Mouse (Mus musculus): ENCODE measurements around the gene Lrrc3c. TPM values are rescaled to one million over a fixed set of nuclear protein-coding genes. Genes with fewer than 3 reads are reported as not detected.

The Lrrc3c gene
- not detected in 2 replicates for polyA plus RNA-seq (2014; fragmentation: Nextera tagmentation; extraction: Ambion mirVana)

- Histone ChIP-seq H3K27ac (replicated peaks in 1 of 2; ENCODE audit: control insufficient read depth in 1 of 2, insufficient read depth in 1 of 2, low read depth in 2 of 2, low read length in 2 of 2) (no peak within 1 kb of the TSS), H3K27me3 (ENCODE audit: control insufficient read depth, insufficient read depth, low read length) (peaks cover 2% of the 10 kb centered on the region; the same call in 1 of the 2 replicates), H3K36me3 (ENCODE audit: control insufficient read depth, insufficient read depth, low read length) (no peaks in the 10 kb centered on the region), H3K4me3 (ENCODE audit: control insufficient read depth in 1 of 2, insufficient read depth in 1 of 2, low read depth in 1 of 2, low read length in 2 of 2) (no peak within 1 kb of the TSS), H3K4me1 (ENCODE audit: control insufficient read depth in 2 of 2, insufficient read depth in 2 of 2, low read length in 2 of 2) (peaks cover 13 to 28% of the 10 kb centered on the region in 2 experiments), H3K9me3 (ENCODE audit: control insufficient read depth, low read length) (no peaks in the 10 kb centered on the region), H3K4me2 (ENCODE audit: low read length) (peak within 1 kb of the TSS; percentile 27; the same call in 1 of the 2 replicates), H3K9ac (ENCODE audit: low read length) (no peak within 1 kb of the TSS)
- 82% methylated on average over 8 of the region's 8 CpGs for WGBS
- no peak for ATAC-seq (ENCODE audit: insufficient number of reproducible peaks, insufficient read depth, low FRiP score, low read depth)
Observed at GRCm38 (mm10) chr11:98597991-98598390, at the start of gene Lrrc3c. Gene Lrrc3c (plus strand): TSS chr11:98598291.

- Histone ChIP-seq H3K4me1 (ENCODE audit: control insufficient read depth in 2 of 2, insufficient read depth in 2 of 2, low read length in 2 of 2) (peaks cover 6 to 14% of the 10 kb centered on the region in 2 experiments; a peak in 3 of 4 replicates), H3K9me3 (ENCODE audit: control insufficient read depth, low read length) (no peaks in the 10 kb centered on the region), H3K9ac (ENCODE audit: low read length) (no peak overlapping the region), H3K27ac (replicated peaks in 1 of 2; ENCODE audit: control insufficient read depth in 1 of 2, insufficient read depth in 1 of 2, low read depth in 2 of 2, low read length in 2 of 2) (no peak overlapping the region), H3K4me2 (ENCODE audit: low read length) (no peak overlapping the region), H3K4me3 (ENCODE audit: control insufficient read depth in 1 of 2, insufficient read depth in 1 of 2, low read depth in 1 of 2, low read length in 2 of 2) (no peak overlapping the region), H3K36me3 (ENCODE audit: control insufficient read depth, insufficient read depth, low read length) (no peaks in the 10 kb centered on the region), H3K27me3 (ENCODE audit: control insufficient read depth, insufficient read depth, low read length) (peaks cover 58% of the 10 kb centered on the region)
- WGBS, result 57% methylated on average over 4 of the region's 4 CpGs
- no peak for ATAC-seq (ENCODE audit: insufficient number of reproducible peaks, insufficient read depth, low FRiP score, low read depth)
Observed at GRCm38 (mm10) chr11:98549363-98549762, 48.7 kb upstream of the Lrrc3c start.

DNA sequence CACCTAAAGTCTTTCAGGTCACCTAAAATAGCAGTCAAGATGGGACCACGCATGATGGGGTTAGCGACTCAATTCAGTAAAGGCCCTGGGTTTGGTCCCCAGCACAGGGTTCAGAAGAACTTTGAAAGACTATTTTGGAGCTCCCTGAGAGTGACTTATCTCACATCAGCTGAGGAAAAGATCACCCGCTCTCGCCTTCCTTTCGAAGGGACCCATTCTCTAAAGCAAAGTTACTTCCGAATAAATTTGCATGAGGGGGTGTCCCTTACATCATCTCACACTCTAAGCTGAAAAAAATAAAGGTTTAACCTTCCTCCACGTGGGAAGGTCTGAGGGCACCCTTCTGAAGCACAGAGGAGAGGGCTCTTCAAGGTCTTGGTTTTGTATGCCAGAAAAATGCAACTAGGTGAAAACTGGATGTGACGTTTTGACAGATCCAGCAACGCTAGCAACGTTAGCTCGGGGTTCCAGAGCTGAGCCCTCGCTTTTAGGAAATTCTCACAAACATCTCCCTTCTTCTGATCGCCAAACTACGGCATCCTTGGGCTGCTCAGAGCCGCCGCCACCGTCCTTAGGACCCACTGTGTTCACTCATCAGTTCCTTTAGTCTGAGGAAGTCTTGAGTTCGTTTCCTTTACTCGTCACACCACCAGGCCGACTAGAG is 47.6 kb upstream of the Lrrc3c start:
- H3K4me1 ChIP-seq (ENCODE audit: control insufficient read depth in 2 of 2, insufficient read depth in 2 of 2, low read length in 2 of 2), result peaks cover 6 to 11% of the 10 kb centered on the region in 2 experiments; a peak in 3 of 4 replicates
- peak overlapping the region; percentile 86 for H3K4me2 ChIP-seq (ENCODE audit: low read length)
- H3K27me3 ChIP-seq (ENCODE audit: control insufficient read depth, insufficient read depth, low read length), result peaks cover 51% of the 10 kb centered on the region
- no peak for ATAC-seq (ENCODE audit: insufficient number of reproducible peaks, insufficient read depth, low FRiP score, low read depth)
- WGBS, result 18% methylated on average over 20 of the region's 20 CpGs
- H3K4me3 ChIP-seq (ENCODE audit: control insufficient read depth in 1 of 2, insufficient read depth in 1 of 2, low read depth in 1 of 2, low read length in 2 of 2), result peak overlapping the region; percentile 82 to 96
- peak overlapping the region; percentile 56 for H3K9ac ChIP-seq (ENCODE audit: low read length)
- no peaks in the 10 kb centered on the region for H3K9me3 ChIP-seq (ENCODE audit: control insufficient read depth, low read length)
- H3K36me3 ChIP-seq (ENCODE audit: control insufficient read depth, insufficient read depth, low read length), result no peaks in the 10 kb centered on the region
- no peak overlapping the region for H3K27ac ChIP-seq (replicated peaks in 1 of 2; ENCODE audit: control insufficient read depth in 1 of 2, insufficient read depth in 1 of 2, low read depth in 2 of 2, low read length in 2 of 2)

DNA sequence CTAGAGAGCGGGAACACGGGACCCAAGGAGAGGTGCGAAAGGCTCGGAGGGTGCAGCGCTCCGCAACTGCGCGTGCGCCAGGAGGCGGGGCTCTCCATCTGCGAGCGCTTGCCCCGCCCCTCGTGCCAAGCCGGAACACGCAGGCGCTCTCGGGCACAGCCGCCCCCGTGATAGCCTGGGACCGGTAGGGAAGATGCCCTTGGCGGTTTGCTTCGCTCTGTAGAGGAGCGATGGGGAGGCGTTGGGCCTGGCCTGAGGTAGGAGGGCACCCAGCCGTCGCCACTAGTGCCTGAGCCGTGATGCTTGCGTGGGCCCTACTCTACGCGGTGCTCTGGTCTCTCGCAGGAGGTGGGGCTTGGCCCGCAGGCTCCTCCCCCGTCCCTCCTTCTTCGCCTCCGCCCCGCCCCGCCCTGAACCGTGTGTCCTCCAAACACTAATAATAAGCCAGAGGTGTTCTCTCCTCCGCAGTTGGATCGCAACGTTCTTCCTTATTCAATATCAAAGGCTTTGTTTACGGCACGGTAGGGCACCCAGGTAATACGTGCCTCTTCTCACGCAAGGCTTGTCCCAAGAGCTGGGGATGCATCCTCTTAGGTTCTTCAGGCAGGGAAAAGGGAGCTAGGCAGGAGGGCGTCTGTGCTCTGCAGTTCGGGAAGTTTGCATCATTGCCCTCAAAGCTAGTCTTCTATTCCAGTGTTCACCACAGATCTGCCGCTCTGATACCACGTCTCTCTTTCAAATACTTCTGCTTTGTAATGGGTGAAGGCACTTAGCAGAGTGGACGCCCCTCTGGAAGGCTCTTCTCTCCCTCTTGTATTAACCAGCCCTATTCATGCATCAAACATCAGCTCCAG is 46.9 kb upstream of the Lrrc3c start, which contains the start of gene Zpbp2:
Gene Zpbp2 (plus strand): TSS at position 123 of the 854 bp plus-strand sequence.
- WGBS, result 1% methylated on average over 51 of the region's 51 CpGs
- ATAC-seq (ENCODE audit: insufficient number of reproducible peaks, insufficient read depth, low FRiP score, low read depth), result peak; percentile 94
- peak within 1 kb of the TSS; percentile 86 for H3K4me2 ChIP-seq (ENCODE audit: low read length)

DNA sequence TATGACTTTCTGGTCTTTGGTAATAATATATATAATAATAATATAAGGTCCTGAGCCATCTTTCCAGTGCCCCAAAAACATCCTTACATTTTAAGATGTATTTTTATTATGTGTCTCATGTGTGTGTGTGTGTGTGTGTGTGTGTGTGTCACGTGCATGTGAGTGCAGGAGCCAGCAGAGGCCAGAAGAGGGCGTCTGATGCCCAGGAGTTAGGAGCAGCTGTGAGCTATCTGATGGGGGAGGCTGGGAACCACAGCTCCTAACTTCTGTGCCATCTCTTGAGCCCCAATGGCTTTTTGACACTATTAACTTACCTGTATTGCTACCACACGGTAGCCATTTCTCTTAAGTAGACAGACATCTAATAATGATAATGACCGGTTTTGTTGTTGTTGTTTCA is 44.1 kb upstream of the Lrrc3c start:
- H3K4me3 ChIP-seq (ENCODE audit: control insufficient read depth in 1 of 2, insufficient read depth in 1 of 2, low read depth in 1 of 2, low read length in 2 of 2), result no peak overlapping the region
- no peak overlapping the region for H3K9ac ChIP-seq (ENCODE audit: low read length)
- WGBS, result 86% methylated on average over 4 of the region's 4 CpGs
- H3K36me3 ChIP-seq (ENCODE audit: control insufficient read depth, insufficient read depth, low read length), result no peaks in the 10 kb centered on the region
- no peak overlapping the region for H3K4me2 ChIP-seq (ENCODE audit: low read length)
- H3K4me1 ChIP-seq (ENCODE audit: control insufficient read depth in 2 of 2, insufficient read depth in 2 of 2, low read length in 2 of 2), result peaks cover 6 to 10% of the 10 kb centered on the region in 2 experiments; a peak in 3 of 4 replicates
- no peak overlapping the region for H3K27ac ChIP-seq (replicated peaks in 1 of 2; ENCODE audit: control insufficient read depth in 1 of 2, insufficient read depth in 1 of 2, low read depth in 2 of 2, low read length in 2 of 2)
- H3K9me3 ChIP-seq (ENCODE audit: control insufficient read depth, low read length), result no peaks in the 10 kb centered on the region
- ATAC-seq (ENCODE audit: insufficient number of reproducible peaks, insufficient read depth, low FRiP score, low read depth), result no peak
- peaks cover 16% of the 10 kb centered on the region for H3K27me3 ChIP-seq (ENCODE audit: control insufficient read depth, insufficient read depth, low read length)

More for the DNA sequence above, 46.9 kb upstream of the Lrrc3c start, which contains the start of gene Zpbp2:
- Histone ChIP-seq H3K4me1 (ENCODE audit: control insufficient read depth in 2 of 2, insufficient read depth in 2 of 2, low read length in 2 of 2) (peaks cover 6 to 10% of the 10 kb centered on the region in 2 experiments; a peak in 3 of 4 replicates), H3K27me3 (ENCODE audit: control insufficient read depth, insufficient read depth, low read length) (peaks cover 43% of the 10 kb centered on the region), H3K9ac (ENCODE audit: low read length) (peak within 1 kb of the TSS; percentile 72), H3K4me3 (ENCODE audit: control insufficient read depth in 1 of 2, insufficient read depth in 1 of 2, low read depth in 1 of 2, low read length in 2 of 2) (peak within 1 kb of the TSS; percentile 82 to 96), H3K9me3 (ENCODE audit: control insufficient read depth, low read length) (no peaks in the 10 kb centered on the region), H3K27ac (replicated peaks in 1 of 2; ENCODE audit: control insufficient read depth in 1 of 2, insufficient read depth in 1 of 2, low read depth in 2 of 2, low read length in 2 of 2) (peak within 1 kb of the TSS; percentile 75 to 78), H3K36me3 (ENCODE audit: control insufficient read depth, insufficient read depth, low read length) (no peaks in the 10 kb centered on the region)

- Histone ChIP-seq H3K4me2 (ENCODE audit: low read length) (no peak overlapping the region), H3K9me3 (ENCODE audit: control insufficient read depth, low read length) (no peaks in the 10 kb centered on the region), H3K4me1 (ENCODE audit: control insufficient read depth in 2 of 2, insufficient read depth in 2 of 2, low read length in 2 of 2) (peaks cover 6 to 10% of the 10 kb centered on the region in 2 experiments; a peak in 3 of 4 replicates), H3K27ac (replicated peaks in 1 of 2; ENCODE audit: control insufficient read depth in 1 of 2, insufficient read depth in 1 of 2, low read depth in 2 of 2, low read length in 2 of 2) (no peak overlapping the region), H3K4me3 (ENCODE audit: control insufficient read depth in 1 of 2, insufficient read depth in 1 of 2, low read depth in 1 of 2, low read length in 2 of 2) (no peak overlapping the region), H3K27me3 (ENCODE audit: control insufficient read depth, insufficient read depth, low read length) (0 out of 2 replicates have a peak, but pooled peaks cover 4% of the 10 kb centered on the region), H3K36me3 (ENCODE audit: control insufficient read depth, insufficient read depth, low read length) (no peaks in the 10 kb centered on the region), H3K9ac (ENCODE audit: low read length) (no peak overlapping the region)
- ATAC-seq (ENCODE audit: insufficient number of reproducible peaks, insufficient read depth, low FRiP score, low read depth), result no peak
- 71% methylated on average over 12 of the region's 12 CpGs for WGBS
Observed at GRCm38 (mm10) chr11:98555124-98555700, 42.9 kb upstream of the Lrrc3c start.

DNA sequence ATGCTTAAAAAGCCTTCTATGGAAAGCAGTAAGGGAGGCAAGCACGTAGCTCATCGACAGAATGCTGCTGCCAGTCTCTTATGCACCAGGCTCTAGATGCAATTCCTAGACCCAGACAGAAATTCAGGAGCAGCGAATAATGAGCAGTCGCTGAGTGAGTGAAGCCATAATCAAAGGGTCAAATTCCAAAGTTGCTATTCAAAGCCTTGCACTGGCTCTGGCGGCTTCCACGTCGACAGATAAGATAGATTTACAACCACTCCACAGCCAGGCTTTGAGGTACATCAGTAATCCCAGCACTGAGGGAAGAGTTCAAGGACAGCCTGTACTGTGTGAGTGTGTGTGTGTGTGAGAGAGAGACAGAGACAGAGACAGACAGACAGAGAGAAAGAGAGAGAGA is 37.1 kb upstream of the Lrrc3c start:
- H3K9ac ChIP-seq (ENCODE audit: low read length), result no peak overlapping the region
- peak overlapping the region in 1 of 2 experiments; percentile 26; a peak in 1 of 4 replicates for H3K27ac ChIP-seq (replicated peaks in 1 of 2; ENCODE audit: control insufficient read depth in 1 of 2, insufficient read depth in 1 of 2, low read depth in 2 of 2, low read length in 2 of 2)
- H3K4me2 ChIP-seq (ENCODE audit: low read length), result peak overlapping the region; percentile 4; the same call in 1 of the 2 replicates
- no peaks in the 10 kb centered on the region for H3K27me3 ChIP-seq (ENCODE audit: control insufficient read depth, insufficient read depth, low read length)
- no peak for ATAC-seq (ENCODE audit: insufficient number of reproducible peaks, insufficient read depth, low FRiP score, low read depth)
- peaks cover 7 to 15% of the 10 kb centered on the region in 2 experiments; a peak in 3 of 4 replicates for H3K4me1 ChIP-seq (ENCODE audit: control insufficient read depth in 2 of 2, insufficient read depth in 2 of 2, low read length in 2 of 2)
- no peaks in the 10 kb centered on the region for H3K9me3 ChIP-seq (ENCODE audit: control insufficient read depth, low read length)
- no peaks in the 10 kb centered on the region for H3K36me3 ChIP-seq (ENCODE audit: control insufficient read depth, insufficient read depth, low read length)
- 7% methylated on average over 7 of the region's 7 CpGs for WGBS
- H3K4me3 ChIP-seq (ENCODE audit: control insufficient read depth in 1 of 2, insufficient read depth in 1 of 2, low read depth in 1 of 2, low read length in 2 of 2), result no peak overlapping the region
